8 mouse cellular contexts compared by ENCODE assay signal in genomic region chr4:117928234-117928633, GRCm38 (mm10). TPM values are rescaled to one million over a fixed set of nuclear protein-coding genes. Genes with fewer than 3 reads are reported as not detected.
DNase-seq lines count a peak whose midpoint lies in the region; ATAC-seq and TF ChIP-seq lines count a peak whose summit lies in the region.

No protein-coding gene starts in this region.

- 28% methylated on average over 6 of the region's 6 CpGs for WGBS in kidney, adult 2 months
- 17% methylated on average over 6 of the region's 6 CpGs for WGBS in embryonic facial prominence, embryonic 12.5 days
- WGBS in kidney, embryonic 15.5 days = 11% methylated on average over 6 of the region's 6 CpGs
- 10% methylated on average over 6 of the region's 6 CpGs for WGBS in midbrain, embryonic 13.5 days

- no peak for DNase-seq in kidney, adult 2 months
- no peak for DNase-seq in kidney, adult 8-10 months
- peak; percentile 44 for DNase-seq in MN1 (ENCODE audit: low spot score)
- peak; percentile 28 for DNase-seq in yolk sac, embryonic 10.5 days (ENCODE audit: low spot score)
- no peak for DNase-seq in adrenal gland, postnatal 25 days

- no peak overlapping the region for H3K4me3 ChIP-seq in kidney, adult 2 months (ENCODE audit: insufficient read depth, low read depth, low read length)
- no peak overlapping the region for H3K4me3 ChIP-seq in embryonic facial prominence, embryonic 12.5 days
- no peak overlapping the region for H3K4me3 ChIP-seq in kidney, embryonic 15.5 days (replicated peaks)
- H3K4me3 ChIP-seq in midbrain, embryonic 13.5 days (replicated peaks) = no peak overlapping the region

- TF ChIP-seq POLR2A in kidney, adult 2 months (IDR thresholded peaks at IDR 0.05; ENCODE audit: low read depth, low read length) = no peak

- peaks cover 5% of the 10 kb centered on the region; the same call in 1 of the 2 replicates for H3K4me1 ChIP-seq in kidney, adult 2 months (ENCODE audit: control insufficient read depth, insufficient read depth, low read length)
- H3K4me1 ChIP-seq in embryonic facial prominence, embryonic 12.5 days = peaks cover 29% of the 10 kb centered on the region
- H3K4me1 ChIP-seq in kidney, embryonic 15.5 days = peaks cover 38% of the 10 kb centered on the region
- peaks cover 35% of the 10 kb centered on the region for H3K4me1 ChIP-seq in midbrain, embryonic 13.5 days (replicated peaks)

- H3K4me2 ChIP-seq in embryonic facial prominence, embryonic 12.5 days (replicated peaks) = 0 out of 2 replicates have a peak overlapping the region, but pooled peaks have one; percentile 85
- peak overlapping the region; percentile 82 for H3K4me2 ChIP-seq in kidney, embryonic 15.5 days
- no peak overlapping the region for H3K4me2 ChIP-seq in midbrain, embryonic 13.5 days (replicated peaks)

- H3K9me3 ChIP-seq in embryonic facial prominence, embryonic 12.5 days = no peaks in the 10 kb centered on the region
- H3K9me3 ChIP-seq in kidney, embryonic 15.5 days (replicated peaks) = no peaks in the 10 kb centered on the region
- no peaks in the 10 kb centered on the region for H3K9me3 ChIP-seq in midbrain, embryonic 13.5 days

- peak; percentile 69 for TF ChIP-seq CTCF in kidney, adult 2 months (conservative IDR thresholded peaks at IDR 0.05; ENCODE audit: insufficient read depth, insufficient read length, low read depth, low read length)

- H3K27me3 ChIP-seq in kidney, adult 2 months (replicated peaks; ENCODE audit: control insufficient read depth, insufficient read depth, low read length) = no peaks in the 10 kb centered on the region
- H3K27me3 ChIP-seq in embryonic facial prominence, embryonic 12.5 days = peaks cover 50% of the 10 kb centered on the region
- H3K27me3 ChIP-seq in kidney, embryonic 15.5 days = peaks cover 46% of the 10 kb centered on the region
- peaks cover 74% of the 10 kb centered on the region for H3K27me3 ChIP-seq in midbrain, embryonic 13.5 days

- no peak overlapping the region for H3K27ac ChIP-seq in kidney, adult 2 months (ENCODE audit: insufficient read depth, low read depth, low read length)
- H3K27ac ChIP-seq in embryonic facial prominence, embryonic 12.5 days = no peak overlapping the region
- H3K27ac ChIP-seq in kidney, embryonic 15.5 days = no peak overlapping the region
- no peak overlapping the region for H3K27ac ChIP-seq in midbrain, embryonic 13.5 days

- H3K36me3 ChIP-seq in kidney, adult 2 months (ENCODE audit: control insufficient read depth, insufficient read depth, low read length) = no peaks in the 10 kb centered on the region
- H3K36me3 ChIP-seq in embryonic facial prominence, embryonic 12.5 days = no peaks in the 10 kb centered on the region
- 0 out of 2 replicates have a peak, but pooled peaks cover 2% of the 10 kb centered on the region for H3K36me3 ChIP-seq in kidney, embryonic 15.5 days
- peaks cover 4% of the 10 kb centered on the region; the same call in 1 of the 2 replicates for H3K36me3 ChIP-seq in midbrain, embryonic 13.5 days

- ATAC-seq in embryonic facial prominence, embryonic 12.5 days (ENCODE audit: insufficient number of reproducible peaks, insufficient read depth, low FRiP score, low TSS enrichment) = no peak
- 0 out of 2 replicates have a peak, but pooled peaks have one; percentile 3 for ATAC-seq in kidney, embryonic 15.5 days (replicated peaks; ENCODE audit: low FRiP score)
- ATAC-seq in midbrain, embryonic 13.5 days = peak; percentile 31

- H3K9ac ChIP-seq in embryonic facial prominence, embryonic 12.5 days = no peak overlapping the region
- no peak overlapping the region for H3K9ac ChIP-seq in kidney, embryonic 15.5 days
- no peak overlapping the region for H3K9ac ChIP-seq in midbrain, embryonic 13.5 days (replicated peaks)

RNA-seq across cellular contexts. Expression of gene Artn, which starts 1.3 kb away (rescaled TPM):
- polyA plus RNA-seq in kidney, adult 2 months (2012; rRNA removed) = 1.2 and 1.8 TPM in 2 replicates
- 2.4 and 3.4 TPM in 2 replicates for polyA plus RNA-seq in embryonic facial prominence, embryonic 12.5 days (2016; fragmentation: Nextera tagmentation; extraction: Ambion mirVana)
- 2.7 and 5.0 TPM in 2 replicates for polyA plus RNA-seq in kidney, embryonic 15.5 days (2015; fragmentation: Nextera tagmentation; extraction: Ambion mirVana)
- 0.30 TPM in 2 replicates for polyA plus RNA-seq in midbrain, embryonic 13.5 days (2015; fragmentation: Nextera tagmentation; extraction: Ambion mirVana)
- 0.33 TPM in 1 of 2 replicates, not detected in the other for total RNA-seq in adrenal gland, postnatal 25 days (2021)

RNA-seq across cellular contexts. Expression of gene Ipo13, which starts 13.4 kb away (rescaled TPM):
- polyA plus RNA-seq in kidney, adult 2 months (2012; rRNA removed) = 55.5 and 61.0 TPM in 2 replicates
- 50.3 and 52.6 TPM in 2 replicates for polyA plus RNA-seq in embryonic facial prominence, embryonic 12.5 days (2016; fragmentation: Nextera tagmentation; extraction: Ambion mirVana)
- 39.8 and 47.3 TPM in 2 replicates for polyA plus RNA-seq in kidney, embryonic 15.5 days (2015; fragmentation: Nextera tagmentation; extraction: Ambion mirVana)
- 66.2 and 72.9 TPM in 2 replicates for polyA plus RNA-seq in midbrain, embryonic 13.5 days (2015; fragmentation: Nextera tagmentation; extraction: Ambion mirVana)
- 41.5 and 48.5 TPM in 2 replicates for total RNA-seq in adrenal gland, postnatal 25 days (2021)

RNA-seq across cellular contexts. Expression of gene Dph2, which starts 36.4 kb away (rescaled TPM):
- polyA plus RNA-seq in kidney, adult 2 months (2012; rRNA removed) = 9.4 and 10.1 TPM in 2 replicates
- 21.0 and 21.7 TPM in 2 replicates for polyA plus RNA-seq in embryonic facial prominence, embryonic 12.5 days (2016; fragmentation: Nextera tagmentation; extraction: Ambion mirVana)
- 21.2 and 22.2 TPM in 2 replicates for polyA plus RNA-seq in kidney, embryonic 15.5 days (2015; fragmentation: Nextera tagmentation; extraction: Ambion mirVana)
- polyA plus RNA-seq in midbrain, embryonic 13.5 days (2015; fragmentation: Nextera tagmentation; extraction: Ambion mirVana) = 26.0 and 26.1 TPM in 2 replicates
- total RNA-seq in adrenal gland, postnatal 25 days (2021) = 10.6 and 14.2 TPM in 2 replicates

RNA-seq across cellular contexts. Expression of gene Atp6v0b, which starts 41.1 kb away (rescaled TPM):
- polyA plus RNA-seq in kidney, adult 2 months (2012; rRNA removed) = 768 and 777 TPM in 2 replicates
- polyA plus RNA-seq in embryonic facial prominence, embryonic 12.5 days (2016; fragmentation: Nextera tagmentation; extraction: Ambion mirVana) = 181 and 194 TPM in 2 replicates
- polyA plus RNA-seq in kidney, embryonic 15.5 days (2015; fragmentation: Nextera tagmentation; extraction: Ambion mirVana) = 212 and 221 TPM in 2 replicates
- polyA plus RNA-seq in midbrain, embryonic 13.5 days (2015; fragmentation: Nextera tagmentation; extraction: Ambion mirVana) = 458 and 469 TPM in 2 replicates
- 231 and 241 TPM in 2 replicates for total RNA-seq in adrenal gland, postnatal 25 days (2021)

RNA-seq across cellular contexts. Expression of gene B4galt2, which starts 44.9 kb away (rescaled TPM):
- polyA plus RNA-seq in kidney, adult 2 months (2012; rRNA removed) = 4.9 and 9.8 TPM in 2 replicates
- 42.8 and 43.1 TPM in 2 replicates for polyA plus RNA-seq in embryonic facial prominence, embryonic 12.5 days (2016; fragmentation: Nextera tagmentation; extraction: Ambion mirVana)
- polyA plus RNA-seq in kidney, embryonic 15.5 days (2015; fragmentation: Nextera tagmentation; extraction: Ambion mirVana) = 17.7 and 19.8 TPM in 2 replicates
- polyA plus RNA-seq in midbrain, embryonic 13.5 days (2015; fragmentation: Nextera tagmentation; extraction: Ambion mirVana) = 42.7 and 42.8 TPM in 2 replicates
- total RNA-seq in adrenal gland, postnatal 25 days (2021) = 12.6 and 18.6 TPM in 2 replicates

Comparison
In these comparisons a context has a peak if more than half of its experiments do, and no peak if none do; other contexts are left out.
1. DNase-seq: peak in MN1 (single experiment) and yolk sac, embryonic 10.5 days (single experiment); none in kidney, adult 2 months (single experiment), kidney, adult 8-10 months (0 of 2) and adrenal gland, postnatal 25 days (single experiment).